Mouse (Mus musculus) ES-Bruce4 (cell line): ENCODE measurements around the gene Nsun3.

Experiments used
- CTCF ChIP-seq: IDR thresholded peaks from one replicate; pipeline ENCODE4 v1.8.1; 2011; ENCODE audit warnings: low read depth, low read length
- EP300 ChIP-seq: IDR thresholded peaks from 2 replicates; pipeline ENCODE4 v1.6.1; 2011; ENCODE audit warnings: low read depth, low read length; ENCODE audit not compliant: insufficient read depth
- POLR2A ChIP-seq: IDR thresholded peaks from one replicate; pipeline ENCODE4 v1.8.1; 2011; ENCODE audit warnings: low read length; ENCODE audit not compliant: insufficient read depth

DNA sequence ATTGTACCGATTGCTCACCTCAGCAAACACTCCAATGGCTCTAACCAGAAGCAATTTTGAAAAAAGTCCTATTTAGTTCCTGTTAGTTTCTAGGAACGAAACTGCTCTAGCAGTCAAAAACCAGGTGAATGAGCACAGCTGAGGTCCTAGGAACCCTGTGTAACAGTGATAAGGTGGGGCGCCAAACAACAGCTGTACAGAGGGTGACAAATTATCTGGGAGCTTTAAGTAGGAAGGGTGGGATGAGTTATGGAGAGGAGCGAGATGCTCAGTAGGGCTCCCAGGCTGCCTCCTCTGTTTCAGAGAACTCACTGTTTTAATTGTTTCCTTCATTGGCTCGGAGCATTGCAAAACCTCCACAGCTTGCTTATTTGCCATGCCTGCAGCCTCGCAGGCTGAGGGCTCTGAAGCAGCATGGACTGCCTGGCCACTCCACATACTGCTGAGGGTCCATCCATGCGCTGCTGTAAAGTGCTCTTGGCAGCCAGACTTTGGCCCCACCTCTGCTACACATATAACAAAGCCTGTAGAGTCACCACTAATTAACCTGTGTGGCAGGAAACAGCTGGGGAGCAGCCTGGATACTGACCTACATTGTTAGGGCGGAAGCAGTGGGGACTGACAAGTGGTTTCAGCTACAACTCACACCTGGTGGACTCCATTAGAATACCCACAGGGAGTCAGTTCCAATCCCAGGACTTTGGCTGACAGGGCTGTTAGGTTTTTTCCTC is 20.8 kb upstream of the Nsun3 start:
- TF ChIP-seq CTCF (no peak), POLR2A (no peak), EP300 (no peak)
